ENCODE assay signal across 8 mouse cellular contexts in genomic region chr9:118520011-118520410, GRCm38 (mm10). TPM values are rescaled to one million over a fixed set of nuclear protein-coding genes. Genes with fewer than 3 reads are reported as not detected.
DNase-seq lines count a peak whose midpoint lies in the region; TF ChIP-seq lines count a peak whose summit lies in the region.

No protein-coding gene starts in this region.

- H3K27ac ChIP-seq in heart, adult 2 months, result peak overlapping the region; percentile 13

- H3K9ac ChIP-seq in heart, adult 2 months (ENCODE audit: low read depth, low read length), result peak overlapping the region; percentile 40; the same call in 1 of the 2 replicates

- no peak for TF ChIP-seq CTCF in heart, adult 2 months (IDR thresholded peaks at IDR 0.05)

- H3K36me3 ChIP-seq in heart, adult 2 months (ENCODE audit: control insufficient read depth, insufficient read depth, low read length), result peaks cover 25% of the 10 kb centered on the region

- peaks cover 14% of the 10 kb centered on the region for H3K4me1 ChIP-seq in heart, adult 2 months (ENCODE audit: control insufficient read depth, insufficient read depth, low read length)

- H3K79me2 ChIP-seq in heart, adult 2 months (replicated peaks; ENCODE audit: control insufficient read depth, insufficient read depth, low read length), result no peaks in the 10 kb centered on the region

- H3K27me3 ChIP-seq in heart, adult 2 months (ENCODE audit: control insufficient read depth, insufficient read depth, low read length), result no peaks in the 10 kb centered on the region

- intact Hi-C loops in left cerebral cortex, postnatal 4 days (cut with DNase I), result no loop called here
- intact Hi-C loops in heart, adult 2 months (cut with DNase I), result no loop called here

- no peak overlapping the region for H3K4me3 ChIP-seq in heart, adult 2 months

- TF ChIP-seq EP300 in heart, adult 2 months (IDR thresholded peaks at IDR 0.05; ENCODE audit: insufficient read depth, low read depth, low read length), result no peak

- 29% methylated on average over 8 of the region's 8 CpGs for WGBS in heart, adult 2 months

- peak; percentile 41 to 63 for DNase-seq in cerebellum, adult 18-20 months
- no peak for DNase-seq in cerebellum, postnatal 4 days (ENCODE audit: low spot score in 2 of 2)
- peak; percentile 38 for DNase-seq in left cerebral cortex, postnatal 4 days
- no peak for DNase-seq in left cerebral cortex, adult 11 months (ENCODE audit: low spot score)
- DNase-seq in heart, adult 2 months, result peak in 1 of 2 experiments; percentile 50
- peak; percentile 27 for DNase-seq in lung, postnatal 36 days
- no peak for DNase-seq in thymus, postnatal 10 days (ENCODE audit: low spot score in 2 of 2)
- no peak for DNase-seq in spleen, postnatal 4 days (ENCODE audit: low spot score in 2 of 2)

- TF ChIP-seq POLR2A in heart, adult 2 months (IDR thresholded peaks at IDR 0.05; ENCODE audit: insufficient read depth, low read depth, low read length), result no peak

RNA-seq across cellular contexts. Expression of gene Golga4, which starts 13.9 kb away (rescaled TPM):
- 10 to 100 TPM; 79.6 to 81.9 TPM for total RNA-seq in left cerebral cortex, postnatal 4 days (2021)
- 100 to 1,000 TPM; 350 to 420 TPM for total RNA-seq in heart, adult 2 months (2021)
- 34.4 and 62.8 TPM in 2 replicates for polyA plus RNA-seq in heart, adult 2 months (2012; rRNA removed)

RNA-seq across cellular contexts. Expression of gene Eomes, which starts 42.0 kb away (rescaled TPM):
- total RNA-seq in left cerebral cortex, postnatal 4 days (2021), result 1 to 10 TPM; 1.2 to 3.2 TPM
- under 1 TPM; 0.07 to 0.13 TPM for total RNA-seq in heart, adult 2 months (2021)
- polyA plus RNA-seq in heart, adult 2 months (2012; rRNA removed), result 0.23 TPM in 1 of 2 replicates, not detected in the other

Comparison
In these comparisons a context has a peak if more than half of its experiments do, and no peak if none do; other contexts are left out.
1. DNase-seq: peak in cerebellum, adult 18-20 months (2 of 2), left cerebral cortex, postnatal 4 days (single experiment) and lung, postnatal 36 days (single experiment); none in cerebellum, postnatal 4 days (0 of 2), left cerebral cortex, adult 11 months (single experiment), thymus, postnatal 10 days (0 of 2) and spleen, postnatal 4 days (0 of 2).
2. RNA of gene Golga4, which starts 13.9 kb away (total RNA-seq): 350 to 420 TPM in heart, adult 2 months; 79.6 to 81.9 TPM in left cerebral cortex, postnatal 4 days; every median in the first group is over 4 times any median in the second.